8 mouse cellular contexts compared by ENCODE assay signal in the genomic region with DNA sequence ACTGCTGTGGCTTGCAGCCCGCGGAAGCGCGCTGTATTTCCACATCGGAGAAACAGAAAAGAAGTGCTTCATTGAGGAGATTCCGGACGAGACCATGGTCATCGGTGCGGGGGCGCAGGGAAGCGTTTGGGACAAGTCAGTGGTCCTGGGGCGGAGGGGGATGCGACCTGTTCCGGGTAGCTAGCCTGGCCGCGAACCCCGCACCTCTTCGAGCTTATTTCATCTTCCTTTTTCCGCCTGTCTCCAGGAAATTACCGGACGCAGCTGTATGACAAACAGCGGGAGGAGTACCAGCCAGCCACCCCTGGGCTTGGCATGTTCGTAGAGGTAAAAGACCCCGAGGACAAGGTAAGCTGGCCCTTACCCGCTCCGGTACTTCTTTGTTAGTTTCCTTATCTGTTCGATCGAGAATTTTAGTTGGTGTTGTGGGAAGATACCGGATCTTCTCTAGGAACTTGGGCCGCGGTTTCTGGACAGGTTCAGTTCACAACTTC. TPM values are rescaled to one million over a fixed set of nuclear protein-coding genes. Genes with fewer than 3 reads are reported as not detected.
DNase-seq lines count a peak whose midpoint lies in the region; ATAC-seq and TF ChIP-seq lines count a peak whose summit lies in the region.

No protein-coding gene starts in this region.

- peaks cover 2 to 12% of the 10 kb centered on the region in 2 experiments; a peak in 3 of 4 replicates for H3K4me1 ChIP-seq in heart, embryonic 14.5 days (ENCODE audit: control insufficient read depth in 2 of 2, insufficient read depth in 2 of 2, low read length in 2 of 2)
- H3K4me1 ChIP-seq in ES-E14 (ENCODE audit: control insufficient read depth in 2 of 2, insufficient read depth in 2 of 2, low read length in 2 of 2, poor library complexity in 1 of 2), result peaks cover 0 to 9% of the 10 kb centered on the region in 2 experiments; a peak in 2 of 4 replicates
- H3K4me1 ChIP-seq in forebrain, postnatal 0 days (ENCODE audit: insufficient read depth), result peaks cover 3% of the 10 kb centered on the region; the same call in 1 of the 2 replicates
- H3K4me1 ChIP-seq in midbrain, embryonic 11.5 days (ENCODE audit: control insufficient read depth, insufficient read depth, low read length), result peaks cover 10% of the 10 kb centered on the region

- no peaks in the 10 kb centered on the region for H3K27me3 ChIP-seq in heart, embryonic 14.5 days (ENCODE audit: control insufficient read depth, insufficient read depth, low read length)
- H3K27me3 ChIP-seq in forebrain, postnatal 0 days (ENCODE audit: insufficient read depth, low read length), result no peaks in the 10 kb centered on the region
- no peaks in the 10 kb centered on the region for H3K27me3 ChIP-seq in midbrain, embryonic 11.5 days (ENCODE audit: control insufficient read depth, insufficient read depth, low read length)

- DNase-seq in heart, adult 11 months, result no peak
- DNase-seq in ES-E14 (ENCODE audit: low read depth, low spot score), result no peak
- DNase-seq in forebrain, postnatal 0 days, result no peak
- no peak for DNase-seq in midbrain, embryonic 11.5 days (ENCODE audit: low spot score, missing footprints)
- no peak for DNase-seq in layer of hippocampus, postnatal 25 days (ENCODE audit: extremely low spot score in 1 of 2, low spot score in 1 of 2)
- no peak for DNase-seq in left cerebral cortex, postnatal 25 days (ENCODE audit: low spot score in 2 of 2)
- DNase-seq in layer of hippocampus, adult 11-12 months (ENCODE audit: low spot score), result no peak

- peak overlapping the region; percentile 67 to 68; a peak in 3 of 4 replicates for H3K27ac ChIP-seq in heart, embryonic 14.5 days (replicated peaks in 1 of 2; ENCODE audit: control insufficient read depth in 1 of 2, insufficient read depth in 1 of 2, low read depth in 2 of 2, low read length in 2 of 2)
- no peak overlapping the region for H3K27ac ChIP-seq in ES-E14 (ENCODE audit: insufficient read depth, low read depth, low read length, poor library complexity, severe bottlenecking)
- H3K27ac ChIP-seq in forebrain, postnatal 0 days (ENCODE audit: low read depth, low read length), result peak overlapping the region; percentile 79
- peak overlapping the region; percentile 27; the same call in 1 of the 2 replicates for H3K27ac ChIP-seq in midbrain, embryonic 11.5 days (ENCODE audit: low read depth, low read length)

- TF ChIP-seq CTCF in forebrain, postnatal 0 days (IDR thresholded peaks at IDR 0.05; ENCODE audit: low read depth), result no peak

- peak overlapping the region; percentile 78 for H3K9ac ChIP-seq in heart, embryonic 14.5 days (ENCODE audit: low read length)
- peak overlapping the region; percentile 90 for H3K9ac ChIP-seq in ES-E14 (ENCODE audit: insufficient read depth, low read depth, low read length, poor library complexity, severe bottlenecking)
- peak overlapping the region; percentile 80 for H3K9ac ChIP-seq in forebrain, postnatal 0 days
- peak overlapping the region; percentile 85 for H3K9ac ChIP-seq in midbrain, embryonic 11.5 days (ENCODE audit: low read length)

- WGBS in heart, embryonic 14.5 days, result under 1% methylated on average over 31 of the region's 31 CpGs
- 1% methylated on average over 31 of the region's 31 CpGs for WGBS in forebrain, postnatal 0 days
- under 1% methylated on average over 31 of the region's 31 CpGs for WGBS in midbrain, embryonic 11.5 days

- in situ Hi-C loops in ES-E14 (cut with MboI; ENCODE audit: low sequenced_read_pairs in 2 of 2, unreplicated experiment in 2 of 2), result no loop called here

- no peaks in the 10 kb centered on the region for H3K9me3 ChIP-seq in heart, embryonic 14.5 days (ENCODE audit: control insufficient read depth, low read length)
- H3K9me3 ChIP-seq in ES-E14 (ENCODE audit: control insufficient read depth, insufficient read depth, low read depth, low read length), result no peaks in the 10 kb centered on the region
- no peaks in the 10 kb centered on the region for H3K9me3 ChIP-seq in forebrain, postnatal 0 days (ENCODE audit: low read length)
- no peaks in the 10 kb centered on the region for H3K9me3 ChIP-seq in midbrain, embryonic 11.5 days (ENCODE audit: control insufficient read depth, low read length)

- ATAC-seq in heart, embryonic 14.5 days (ENCODE audit: insufficient number of reproducible peaks, insufficient read depth, low FRiP score, low read depth), result peak; percentile 49
- ATAC-seq in forebrain, postnatal 0 days, result peak; percentile 38
- ATAC-seq in midbrain, embryonic 11.5 days (ENCODE audit: low FRiP score), result peak; percentile 70

- H3K4me2 ChIP-seq in heart, embryonic 14.5 days (ENCODE audit: low read length), result peak overlapping the region; percentile 70
- peak overlapping the region; percentile 75 for H3K4me2 ChIP-seq in forebrain, postnatal 0 days (ENCODE audit: low read depth)
- peak overlapping the region; percentile 78 for H3K4me2 ChIP-seq in midbrain, embryonic 11.5 days

- H3K36me3 ChIP-seq in heart, embryonic 14.5 days (ENCODE audit: control insufficient read depth, insufficient read depth, low read length), result peaks cover 41% of the 10 kb centered on the region
- H3K36me3 ChIP-seq in ES-E14 (ENCODE audit: control insufficient read depth, insufficient read depth, low read length, poor library complexity, severe bottlenecking), result peaks cover 26% of the 10 kb centered on the region
- peaks cover 35% of the 10 kb centered on the region for H3K36me3 ChIP-seq in forebrain, postnatal 0 days (ENCODE audit: insufficient read depth)
- peaks cover 17% of the 10 kb centered on the region for H3K36me3 ChIP-seq in midbrain, embryonic 11.5 days (ENCODE audit: control insufficient read depth, insufficient read depth, low read length)

- peak overlapping the region; percentile 60 to 84 for H3K4me3 ChIP-seq in heart, embryonic 14.5 days (ENCODE audit: control insufficient read depth in 1 of 2, insufficient read depth in 1 of 2, low read depth in 1 of 2, low read length in 2 of 2)
- peak overlapping the region; percentile 79 to 95 for H3K4me3 ChIP-seq in ES-E14 (ENCODE audit: insufficient read depth in 1 of 2, low read depth in 1 of 2, low read length in 2 of 2, poor library complexity in 1 of 2, severe bottlenecking in 1 of 2)
- H3K4me3 ChIP-seq in forebrain, postnatal 0 days (ENCODE audit: low read depth, low read length), result peak overlapping the region; percentile 80
- H3K4me3 ChIP-seq in midbrain, embryonic 11.5 days (ENCODE audit: low read depth, low read length), result peak overlapping the region; percentile 88

- intact Hi-C loops in left cerebral cortex, postnatal 25 days (cut with DNase I), result no loop called here

TF ChIP-seq in ES-E14, 5 proteins besides CTCF, POLR2A, EP300 and RAD21:
- TF ChIP-seq MAFK (IDR thresholded peaks at IDR 0.05; ENCODE audit: insufficient read depth, low read depth, low read length) (no peak), CHD2 (IDR thresholded peaks at IDR 0.05; ENCODE audit: low read depth, low read length) (no peak), ZC3H11A (IDR thresholded peaks at IDR 0.05; ENCODE audit: borderline replicate concordance, low read depth, low read length) (no peak), HCFC1 (IDR thresholded peaks at IDR 0.05; ENCODE audit: borderline replicate concordance, insufficient read depth, low read length) (no peak), ZNF384 (IDR thresholded peaks at IDR 0.05; ENCODE audit: low read depth, low read length) (no peak)

RNA-seq across cellular contexts. Expression of a gene that starts 6.4 kb away (rescaled TPM):
- 16.4 and 17.2 TPM in 2 replicates for polyA plus RNA-seq in heart, embryonic 14.5 days (2014; fragmentation: Nextera tagmentation; extraction: Ambion mirVana)
- 21.0 and 24.3 TPM in 2 replicates for total RNA-seq in ES-E14 (2012; rRNA removed)
- total RNA-seq in forebrain, postnatal 0 days (2014; rRNA removed), result 57.6 and 63.1 TPM in 2 replicates
- polyA plus RNA-seq in forebrain, postnatal 0 days (2015; fragmentation: Nextera tagmentation; extraction: Ambion mirVana), result 36.1 and 43.0 TPM in 2 replicates
- 16.0 and 21.4 TPM in 2 replicates for polyA plus RNA-seq in midbrain, embryonic 11.5 days (2014; fragmentation: Nextera tagmentation; extraction: Ambion mirVana)
- total RNA-seq in layer of hippocampus, postnatal 25 days (2021), result 10 to 100 TPM; 26.0 to 26.7 TPM
- 10 to 100 TPM; 22.9 to 25.5 TPM for total RNA-seq in left cerebral cortex, postnatal 25 days (2021)

RNA-seq across cellular contexts. Expression of a gene that starts 19.8 kb away (rescaled TPM):
- 35.0 and 58.4 TPM in 2 replicates for polyA plus RNA-seq in heart, embryonic 14.5 days (2014; fragmentation: Nextera tagmentation; extraction: Ambion mirVana)
- 363 and 460 TPM in 2 replicates for total RNA-seq in ES-E14 (2012; rRNA removed)
- total RNA-seq in forebrain, postnatal 0 days (2014; rRNA removed), result 52.9 and 56.3 TPM in 2 replicates
- 102 TPM in 2 replicates for polyA plus RNA-seq in forebrain, postnatal 0 days (2015; fragmentation: Nextera tagmentation; extraction: Ambion mirVana)
- polyA plus RNA-seq in midbrain, embryonic 11.5 days (2014; fragmentation: Nextera tagmentation; extraction: Ambion mirVana), result 50.0 and 50.8 TPM in 2 replicates
- total RNA-seq in layer of hippocampus, postnatal 25 days (2021), result 100 to 1,000 TPM; 132 to 143 TPM
- 100 to 1,000 TPM; 129 to 134 TPM for total RNA-seq in left cerebral cortex, postnatal 25 days (2021)

RNA-seq across cellular contexts. Expression of a gene that starts 22.4 kb away (rescaled TPM):
- 16.8 and 19.5 TPM in 2 replicates for polyA plus RNA-seq in heart, embryonic 14.5 days (2014; fragmentation: Nextera tagmentation; extraction: Ambion mirVana)
- 50.8 and 77.5 TPM in 2 replicates for total RNA-seq in ES-E14 (2012; rRNA removed)
- total RNA-seq in forebrain, postnatal 0 days (2014; rRNA removed), result 88.4 and 93.1 TPM in 2 replicates
- 41.2 and 41.6 TPM in 2 replicates for polyA plus RNA-seq in forebrain, postnatal 0 days (2015; fragmentation: Nextera tagmentation; extraction: Ambion mirVana)
- polyA plus RNA-seq in midbrain, embryonic 11.5 days (2014; fragmentation: Nextera tagmentation; extraction: Ambion mirVana), result 39.9 and 40.8 TPM in 2 replicates
- 10 to 100 TPM; 66.4 to 87.5 TPM for total RNA-seq in layer of hippocampus, postnatal 25 days (2021)
- 10 to 100 TPM; 67.0 to 84.3 TPM for total RNA-seq in left cerebral cortex, postnatal 25 days (2021)

RNA-seq across cellular contexts. Expression of a gene that starts 29.5 kb away (rescaled TPM):
- 35.3 and 41.2 TPM in 2 replicates for polyA plus RNA-seq in heart, embryonic 14.5 days (2014; fragmentation: Nextera tagmentation; extraction: Ambion mirVana)
- 47.8 and 56.3 TPM in 2 replicates for total RNA-seq in ES-E14 (2012; rRNA removed)
- total RNA-seq in forebrain, postnatal 0 days (2014; rRNA removed), result 87.8 and 115 TPM in 2 replicates
- polyA plus RNA-seq in forebrain, postnatal 0 days (2015; fragmentation: Nextera tagmentation; extraction: Ambion mirVana), result 116 and 121 TPM in 2 replicates
- polyA plus RNA-seq in midbrain, embryonic 11.5 days (2014; fragmentation: Nextera tagmentation; extraction: Ambion mirVana), result 63.7 and 71.6 TPM in 2 replicates
- total RNA-seq in layer of hippocampus, postnatal 25 days (2021), result 10 to 100 TPM; 47.9 to 49.0 TPM
- 10 to 100 TPM; 40.7 to 45.9 TPM for total RNA-seq in left cerebral cortex, postnatal 25 days (2021)

RNA-seq across cellular contexts. Expression of a gene that starts 41.5 kb away (rescaled TPM):
- 22.0 and 22.8 TPM in 2 replicates for polyA plus RNA-seq in heart, embryonic 14.5 days (2014; fragmentation: Nextera tagmentation; extraction: Ambion mirVana)
- 45.5 and 56.4 TPM in 2 replicates for total RNA-seq in ES-E14 (2012; rRNA removed)
- total RNA-seq in forebrain, postnatal 0 days (2014; rRNA removed), result 28.0 and 34.7 TPM in 2 replicates
- 17.7 and 20.1 TPM in 2 replicates for polyA plus RNA-seq in forebrain, postnatal 0 days (2015; fragmentation: Nextera tagmentation; extraction: Ambion mirVana)
- 48.4 and 63.1 TPM in 2 replicates for polyA plus RNA-seq in midbrain, embryonic 11.5 days (2014; fragmentation: Nextera tagmentation; extraction: Ambion mirVana)
- 10 to 100 TPM; 41.6 to 55.5 TPM for total RNA-seq in layer of hippocampus, postnatal 25 days (2021)
- 10 to 100 TPM; 39.9 to 44.0 TPM for total RNA-seq in left cerebral cortex, postnatal 25 days (2021)
